Mouse (Mus musculus): Measurements from ENCODE around the gene Caln1.

The Caln1 gene

GRCm38 (mm10) chr5:130880331-130880730, 511.1 kb downstream of the Caln1 start:
- no peak for DNase-seq (ENCODE audit: inconsistent age in 2 of 2, low spot score in 1 of 2)

- DNase-seq (ENCODE audit: inconsistent age in 2 of 2, low spot score in 1 of 2): no peak
Observed at GRCm38 (mm10) chr5:130891735-130892134, 522.5 kb downstream of the Caln1 start.

DNA sequence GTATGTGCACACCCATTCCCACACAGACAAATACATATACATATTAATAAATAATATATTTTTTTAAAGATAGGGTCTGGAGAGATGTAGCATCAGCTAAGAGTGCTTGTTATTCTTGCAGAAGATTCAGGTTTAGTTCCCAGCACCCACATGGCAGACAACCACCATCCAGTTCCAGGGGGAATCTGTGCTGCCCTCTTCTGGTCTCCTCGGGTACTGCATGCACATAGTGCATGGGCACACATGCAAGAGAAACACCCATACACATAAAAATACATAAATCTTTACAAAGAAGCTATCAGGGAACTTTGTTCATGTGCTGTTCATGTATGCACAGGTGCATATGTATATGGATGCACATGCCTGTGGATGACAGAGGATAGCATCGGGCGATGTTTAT, 526.7 kb downstream of the Caln1 start:
- DNase-seq (ENCODE audit: inconsistent age in 2 of 2, low spot score in 1 of 2): no peak

Data from adrenal gland, adult (tissue).